Comparison of ENCODE assay signal across 20 mouse cellular contexts in the genomic region with DNA sequence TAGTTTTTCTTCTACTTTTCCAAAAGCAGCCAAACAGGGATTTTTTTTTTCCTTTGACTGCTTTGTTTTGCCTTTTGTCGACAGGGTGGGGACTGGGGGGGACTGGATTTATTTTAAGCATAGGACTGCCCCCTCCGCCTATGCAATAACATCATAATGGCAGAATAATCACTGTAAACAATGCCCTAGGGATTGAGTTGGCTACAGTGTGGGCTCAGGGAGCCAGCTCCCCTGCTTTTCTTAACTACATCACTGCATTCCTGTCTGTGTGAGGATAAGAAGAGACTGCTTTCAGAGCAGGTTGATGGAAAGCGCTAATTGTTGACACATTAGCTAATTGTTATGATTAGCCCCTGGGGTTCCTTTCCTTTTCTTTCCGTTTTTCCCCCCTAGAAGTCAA.
DNase-seq lines count a peak whose midpoint lies in the region; ATAC-seq lines count a peak whose summit lies in the region.
"Had no signal": no experiment of that assay in that cellular context is flagged by ENCODE, and none has a peak within 500 bp of the region (broad histone marks: within the 10 kb centered on the region; RNA-seq: fewer than 3 reads in every experiment).

No protein-coding gene starts in this region.

- no peaks in the 10 kb centered on the region for H3K36me3 ChIP-seq in kidney, embryonic 15.5 days
- H3K36me3 ChIP-seq in heart, embryonic 13.5 days: no peaks in the 10 kb centered on the region
- H3K36me3 ChIP-seq: midbrain, embryonic 15.5 days had no signal

- ATAC-seq in kidney, embryonic 15.5 days (replicated peaks; ENCODE audit: low FRiP score): no peak
- ATAC-seq in heart, embryonic 13.5 days (ENCODE audit: extremely low read depth, insufficient number of reproducible peaks, low FRiP score, low TSS enrichment): 0 out of 2 replicates have a peak, but pooled peaks have one; percentile 70
- ATAC-seq: forebrain, embryonic 16.5 days; hindbrain, embryonic 16.5 days; midbrain, embryonic 15.5 days had no signal

- intact Hi-C loops in heart, postnatal 36 days (cut with DNase I): no loop called here

- H3K9ac ChIP-seq in kidney, embryonic 15.5 days: no peak overlapping the region
- H3K9ac ChIP-seq in heart, embryonic 13.5 days: no peak overlapping the region
- H3K9ac ChIP-seq: midbrain, embryonic 15.5 days had no signal

- no peaks in the 10 kb centered on the region for H3K9me3 ChIP-seq in kidney, embryonic 15.5 days (replicated peaks)
- no peaks in the 10 kb centered on the region for H3K9me3 ChIP-seq in heart, embryonic 13.5 days
- H3K9me3 ChIP-seq: midbrain, embryonic 15.5 days had no signal

- H3K27ac ChIP-seq in kidney, embryonic 15.5 days: 0 out of 2 replicates have a peak overlapping the region, but pooled peaks have one; percentile 13
- peak overlapping the region; percentile 61; the same call in 1 of the 2 replicates for H3K27ac ChIP-seq in heart, embryonic 13.5 days (replicated peaks)
- H3K27ac ChIP-seq: heart, adult 2 months; midbrain, embryonic 15.5 days had no signal

- H3K4me1 ChIP-seq in kidney, embryonic 15.5 days: peaks cover 14% of the 10 kb centered on the region
- H3K4me1 ChIP-seq in heart, embryonic 13.5 days: peaks cover 37% of the 10 kb centered on the region
- H3K4me1 ChIP-seq: midbrain, embryonic 15.5 days had no signal

- no peak overlapping the region for H3K4me3 ChIP-seq in kidney, embryonic 15.5 days (replicated peaks)
- H3K4me3 ChIP-seq in heart, embryonic 13.5 days: no peak overlapping the region
- H3K4me3 ChIP-seq: erythroblast, embryonic 14.5 days; heart, adult 2 months; midbrain, embryonic 15.5 days had no signal

- H3K4me2 ChIP-seq in kidney, embryonic 15.5 days: no peak overlapping the region
- H3K4me2 ChIP-seq in heart, embryonic 13.5 days: peak overlapping the region; percentile 13; the same call in 1 of the 2 replicates
- H3K4me2 ChIP-seq: liver, embryonic 11.5 days; midbrain, embryonic 15.5 days had no signal

- H3K27me3 ChIP-seq in kidney, embryonic 15.5 days: no peaks in the 10 kb centered on the region
- H3K27me3 ChIP-seq in heart, embryonic 13.5 days (replicated peaks): no peaks in the 10 kb centered on the region
- H3K27me3 ChIP-seq: CH12.LX; midbrain, embryonic 15.5 days had no signal

- DNase-seq in kidney, adult 11 months: no peak
- peak; percentile 8 for DNase-seq in brain, adult 2 months (ENCODE audit: low read depth, low spot score)
- DNase-seq in heart, postnatal 36 days: peak; percentile 15 to 27
- DNase-seq in urinary bladder, postnatal 14 days (ENCODE audit: low spot score): no peak
- no peak for DNase-seq in spleen, postnatal 14 days (ENCODE audit: low spot score in 2 of 2)
- DNase-seq in gastrocnemius, postnatal 4 days (ENCODE audit: low spot score in 2 of 2): no peak
- DNase-seq: adrenal gland, adult 8-10 months; cerebellum, adult 2 months; kidney, adult 18-20 months; right cerebral cortex, postnatal 4 days; thymus, postnatal 4 days had no signal

- WGBS in kidney, embryonic 15.5 days: 26% methylated on average over 4 of the region's 4 CpGs
- WGBS in heart, embryonic 13.5 days: 13% methylated on average over 4 of the region's 4 CpGs

Comparison
In these comparisons a context has a peak if more than half of its experiments do, and no peak if none do; other contexts are left out.
1. DNase-seq: peak in brain, adult 2 months (single experiment) and heart, postnatal 36 days (2 of 2); none in kidney, adult 11 months (single experiment), urinary bladder, postnatal 14 days (single experiment), spleen, postnatal 14 days (0 of 2) and gastrocnemius, postnatal 4 days (0 of 2).